Mouse (Mus musculus): Measurements from ENCODE around the gene Cdh12. TPM values are rescaled to one million over a fixed set of nuclear protein-coding genes. Genes with fewer than 3 reads are reported as not detected.

Gene Cdh12
- total and polyA plus RNA-seq, 3 experiments = not detected

GRCm38 (mm10) chr15:20863076-20863475 lies 414.0 kb downstream of the Cdh12 start:
- H3K27ac ChIP-seq (ENCODE audit: control insufficient read depth, low read depth, low read length) = no peak overlapping the region
- no peaks in the 10 kb centered on the region for H3K36me3 ChIP-seq (ENCODE audit: control insufficient read depth in 1 of 2, insufficient read depth in 2 of 2, low read length in 2 of 2)
- H3K79me2 ChIP-seq (ENCODE audit: control insufficient read depth, insufficient read depth, low read length, poor library complexity) = no peaks in the 10 kb centered on the region
- TF ChIP-seq KAT2A (conservative IDR thresholded peaks at IDR 0.05; ENCODE audit: low read depth, low read length) (no peak), UBTF (IDR thresholded peaks at IDR 0.05; ENCODE audit: borderline replicate concordance, insufficient read depth, low read depth, low read length) (no peak), POLR2AphosphoS5 (IDR thresholded peaks at IDR 0.05; ENCODE audit: borderline replicate concordance, low read depth, low read length) (no peak), ZNF384 (IDR thresholded peaks at IDR 0.05; ENCODE audit: low read depth, low read length) (no peak), EP300 (IDR thresholded peaks at IDR 0.05; ENCODE audit: low read depth in 1 of 2, low read length in 2 of 2) (no peak)
- no peak overlapping the region for H3K4me3 ChIP-seq (ENCODE audit: control insufficient read depth in 1 of 2, insufficient read depth in 1 of 2, low read depth in 2 of 2, low read length in 2 of 2)
- no peak overlapping the region for H3K9ac ChIP-seq (ENCODE audit: control insufficient read depth, low read depth, low read length, poor library complexity, severe bottlenecking)
- DNase-seq (ENCODE audit: low read depth, low spot score) = no peak
- no peaks in the 10 kb centered on the region for H3K4me1 ChIP-seq (ENCODE audit: control insufficient read depth in 1 of 2, insufficient read depth in 2 of 2, low read length in 2 of 2)
- no peaks in the 10 kb centered on the region for H3K9me3 ChIP-seq (replicated peaks; ENCODE audit: insufficient read depth, low read length)
- H3K27me3 ChIP-seq (ENCODE audit: control insufficient read depth in 1 of 2, insufficient read depth in 2 of 2, low read length in 2 of 2) = no peaks in the 10 kb centered on the region

GRCm38 (mm10) chr15:20872518-20872917 lies 423.5 kb downstream of the Cdh12 start:
- Histone ChIP-seq H3K9me3 (replicated peaks; ENCODE audit: insufficient read depth, low read length) (no peaks in the 10 kb centered on the region), H3K36me3 (ENCODE audit: control insufficient read depth in 1 of 2, insufficient read depth in 2 of 2, low read length in 2 of 2) (no peaks in the 10 kb centered on the region), H3K27me3 (ENCODE audit: control insufficient read depth in 1 of 2, insufficient read depth in 2 of 2, low read length in 2 of 2) (no peaks in the 10 kb centered on the region), H3K9ac (ENCODE audit: control insufficient read depth, low read depth, low read length, poor library complexity, severe bottlenecking) (no peak overlapping the region), H3K4me1 (ENCODE audit: control insufficient read depth in 1 of 2, insufficient read depth in 2 of 2, low read length in 2 of 2) (no peaks in the 10 kb centered on the region), H3K4me3 (ENCODE audit: control insufficient read depth in 1 of 2, insufficient read depth in 1 of 2, low read depth in 2 of 2, low read length in 2 of 2) (no peak overlapping the region), H3K27ac (ENCODE audit: control insufficient read depth, low read depth, low read length) (no peak overlapping the region), H3K79me2 (ENCODE audit: control insufficient read depth, insufficient read depth, low read length, poor library complexity) (no peaks in the 10 kb centered on the region)
- no peak for DNase-seq (ENCODE audit: low read depth, low spot score)
- TF ChIP-seq ZC3H11A (IDR thresholded peaks at IDR 0.05; ENCODE audit: low read depth, low read length) (no peak), SMC3 (IDR thresholded peaks at IDR 0.05; ENCODE audit: low read depth, low read length) (no peak), CHD1 (IDR thresholded peaks at IDR 0.05; ENCODE audit: low read depth, low read length) (no peak), ZMIZ1 (IDR thresholded peaks at IDR 0.05; ENCODE audit: low read depth, low read length) (no peak), BHLHE40 (IDR thresholded peaks at IDR 0.05; ENCODE audit: borderline replicate concordance, low read depth, low read length) (no peak), ETS1 (IDR thresholded peaks at IDR 0.05; ENCODE audit: low read depth, low read length) (no peak), CTCF (IDR thresholded peaks at IDR 0.05 in 2 of 3, conservative IDR thresholded peaks at IDR 0.05 in 1 of 3; ENCODE audit: control insufficient read depth in 1 of 3, insufficient read depth in 1 of 3, low read depth in 2 of 3, low read length in 3 of 3, poor library complexity in 1 of 3, severe bottlenecking in 1 of 3) (no peak), GABPA (IDR thresholded peaks at IDR 0.05; ENCODE audit: low read depth, low read length) (no peak), POLR2A (IDR thresholded peaks at IDR 0.05; ENCODE audit: control insufficient read depth in 1 of 2, insufficient read depth in 1 of 2, low read depth in 1 of 2, low read length in 2 of 2, poor library complexity in 1 of 2) (no peak), RCOR1 (IDR thresholded peaks at IDR 0.05; ENCODE audit: low read depth, low read length) (no peak), POLR2AphosphoS2 (IDR thresholded peaks at IDR 0.05; ENCODE audit: low read length) (no peak), E2F4 (IDR thresholded peaks at IDR 0.05; ENCODE audit: borderline replicate concordance, low read depth, low read length) (no peak), MXI1 (IDR thresholded peaks at IDR 0.05; ENCODE audit: low read depth, low read length) (no peak), USF1 (IDR thresholded peaks at IDR 0.05; ENCODE audit: low read depth, low read length) (no peak)

All from MEL (cell line).